Mouse (Mus musculus): ENCODE data around the gene Mlst8.

GRCm38 (mm10) chr17:24489265-24490030 is 10.6 kb upstream of the Mlst8 start:
- TF ChIP-seq CTCF (IDR thresholded peaks at IDR 0.05; ENCODE audit: low read depth) (no peak), EP300 (IDR thresholded peaks at IDR 0.05; ENCODE audit: low read depth) (no peak)
